Mouse (Mus musculus) brain, embryonic 14.5 days (tissue): ENCODE measurements around the gene Abcg5. TPM values are rescaled to one million over a fixed set of nuclear protein-coding genes. Genes with fewer than 3 reads are reported as not detected.
A peak's percentile ranks its signal among the peaks of the same experiment; 100 is the strongest.

ENCODE experiments used
- DNase-seq: peaks from one replicate; pipeline ENCODE4 v3.0.0-alpha.2; 2011; ENCODE audit warnings: low read depth
- CTCF ChIP-seq: fragments of 200-500 bp; IDR thresholded peaks from 2 replicates; pipeline ENCODE4 v1.5.1; 2012; ENCODE audit warnings: inconsistent platforms, mild to moderate bottlenecking, moderate library complexity, borderline replicate concordance; ENCODE audit not compliant: insufficient read depth, insufficient read length; ENCODE audit errors: extremely low read depth
- POLR2A ChIP-seq: fragments of 200-500 bp; IDR thresholded peaks from 2 replicates; pipeline ENCODE4 v1.6.1; 2012; ENCODE audit warnings: mild to moderate bottlenecking, inconsistent platforms, borderline replicate concordance; ENCODE audit not compliant: poor library complexity, insufficient read depth, insufficient read length, severe bottlenecking; ENCODE audit errors: extremely low read depth
- polyA plus RNA-seq: library from polyadenylated mRNA; depleted of rRNA; stranded (reverse); fragments of >200 nt; gene quantifications from 2 replicates; pipeline ENCODE4 v1.2.3, GENCODE M21; 2012

The Abcg5 gene
- polyA plus RNA-seq, 1 experiment, result 3.7 TPM

GRCm38 (mm10) chr17:84637971-84638370 lies 44.8 kb downstream of the Abcg5 start:
- no peak for TF ChIP-seq CTCF
- DNase-seq, result no peak

GRCm38 (mm10) chr17:84636328-84636727 lies 46.5 kb downstream of the Abcg5 start:
- peak; percentile 39 for DNase-seq
- no peak for TF ChIP-seq POLR2A
- TF ChIP-seq CTCF, result no peak

GRCm38 (mm10) chr17:84633443-84633842 lies 49.4 kb downstream of the Abcg5 start:
- no peak for TF ChIP-seq POLR2A

GRCm38 (mm10) chr17:84631836-84632235 lies 51.0 kb downstream of the Abcg5 start:
- DNase-seq, result no peak
- no peak for TF ChIP-seq POLR2A
- no peak for TF ChIP-seq CTCF

More at GRCm38 (mm10) chr17:84633443-84633842, 49.4 kb downstream of the Abcg5 start:
- no peak for DNase-seq

- TF ChIP-seq CTCF (no peak), POLR2A (no peak)
- no peak for DNase-seq
Measured at GRCm38 (mm10) chr17:84628611-84629010, 54.2 kb downstream of the Abcg5 start.

- no peak for DNase-seq
- no peak for TF ChIP-seq POLR2A
- TF ChIP-seq CTCF, result no peak
Measured at GRCm38 (mm10) chr17:84627721-84628120, 55.1 kb downstream of the Abcg5 start.

- peak; percentile 40 for DNase-seq
- no peak for TF ChIP-seq POLR2A
- TF ChIP-seq CTCF, result no peak
Measured at GRCm38 (mm10) chr17:84626857-84627305, 55.9 kb downstream of the Abcg5 start.

- TF ChIP-seq POLR2A, result 0 out of 2 replicates have a peak, but pooled peaks have one; percentile 11
- TF ChIP-seq CTCF, result no peak
- peak; percentile 98 for DNase-seq
Measured at GRCm38 (mm10) chr17:84626276-84626856, 56.4 kb downstream of the Abcg5 start, which contains the start of gene Dync2li1. Gene Dync2li1 (plus strand): TSS chr17:84626496.

- no peak for DNase-seq
- no peak for TF ChIP-seq POLR2A
- TF ChIP-seq CTCF, result no peak
Measured at GRCm38 (mm10) chr17:84622873-84623272, 59.9 kb downstream of the Abcg5 start.

- TF ChIP-seq POLR2A, result no peak
- peak; percentile 19; the same call in 1 of the 2 replicates for TF ChIP-seq CTCF
- no peak for DNase-seq
Measured at GRCm38 (mm10) chr17:84622028-84622427, 60.8 kb downstream of the Abcg5 start.

GRCm38 (mm10) chr17:84621209-84621608 lies 61.6 kb downstream of the Abcg5 start:
- TF ChIP-seq CTCF (no peak), POLR2A (no peak)
- DNase-seq, result no peak

GRCm38 (mm10) chr17:84620610-84621009 lies 62.2 kb downstream of the Abcg5 start:
- DNase-seq, result no peak
- TF ChIP-seq CTCF (no peak), POLR2A (no peak)
